Mouse (Mus musculus): Measurements from ENCODE around the gene BC017158.

BC017158 gene

DNA sequence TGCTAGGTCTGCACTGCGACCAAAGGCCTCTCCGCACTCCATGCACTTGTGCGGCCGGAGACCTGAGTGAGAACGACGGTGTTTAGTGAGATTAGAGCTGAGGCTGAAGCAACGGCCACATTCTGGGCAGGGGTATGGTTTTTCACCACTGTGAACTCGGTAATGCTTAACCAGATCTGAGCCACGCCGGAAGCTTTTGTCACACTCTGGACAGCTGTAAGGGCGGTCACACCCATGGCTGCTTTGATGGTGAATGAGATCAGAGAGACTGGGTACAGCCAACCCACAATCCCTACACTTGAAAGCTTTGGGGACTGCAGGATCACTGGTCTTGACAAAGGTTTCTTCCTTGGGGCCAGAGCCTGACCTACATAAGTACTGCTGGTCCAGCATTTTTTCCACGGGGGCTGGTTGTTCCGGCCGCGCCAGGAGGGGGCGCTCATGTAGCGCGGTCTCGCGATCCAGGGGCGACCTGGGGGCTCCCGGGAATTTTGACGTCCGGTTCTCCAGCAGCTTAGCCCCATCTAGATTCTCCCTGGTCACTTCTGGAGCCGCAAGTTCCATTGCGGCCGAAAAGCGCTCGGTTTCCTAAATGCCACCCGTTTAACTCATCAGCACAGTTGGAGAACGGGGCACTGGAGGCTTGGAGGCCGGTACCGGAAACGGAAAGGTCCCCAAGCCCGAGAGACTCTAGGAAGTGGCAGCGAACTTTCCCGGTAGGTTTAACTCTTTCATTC, 60.9 kb downstream of the BC017158 start, which contains the start of gene Armc5:
Armc5 (plus strand) TSS at position 487 of the 737 bp plus-strand sequence.
- peak; percentile 89 to 97 for DNase-seq (ENCODE audit: inconsistent age in 2 of 2, low spot score in 1 of 2)

DNA sequence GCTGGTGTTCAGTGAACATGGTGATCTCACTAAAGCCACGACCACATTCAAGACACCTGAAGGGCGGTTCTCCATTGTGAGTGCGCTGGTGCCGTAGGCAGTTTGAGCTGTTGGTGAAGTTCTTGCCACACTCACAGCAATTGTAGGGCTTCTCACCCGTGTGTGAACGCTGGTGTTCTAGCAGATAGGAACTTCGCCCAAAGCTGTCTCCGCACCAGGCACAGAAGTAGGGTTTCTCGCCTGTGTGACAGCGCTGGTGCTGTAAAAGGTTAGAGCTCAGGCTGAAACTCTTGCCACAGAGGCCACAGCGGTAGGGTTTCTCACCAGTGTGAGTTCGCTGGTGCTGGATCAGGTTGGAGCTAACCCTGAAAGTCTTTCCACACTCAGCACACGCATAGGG, 61.5 kb downstream of the BC017158 start:
- peak; percentile 31 to 44 for DNase-seq (ENCODE audit: inconsistent age in 2 of 2, low spot score in 1 of 2)

DNA sequence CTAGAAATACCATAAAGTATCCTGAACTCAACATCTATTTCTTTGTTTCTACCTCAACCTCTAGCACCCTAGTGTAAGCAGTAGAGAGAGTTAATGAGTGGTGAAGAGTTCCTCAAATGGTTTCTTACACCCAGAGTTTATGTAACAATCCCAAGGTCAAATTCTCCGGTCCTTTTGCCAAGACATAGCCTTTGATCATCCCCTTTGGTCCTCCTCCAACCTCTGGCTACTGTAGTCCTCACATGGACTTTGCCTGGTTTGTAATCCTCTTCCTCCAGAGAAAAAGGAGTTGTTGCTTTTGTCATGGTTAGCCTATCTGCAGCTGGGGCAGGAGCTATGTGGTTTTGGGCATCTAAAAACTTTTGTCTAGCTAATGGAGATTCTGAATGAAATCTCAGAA, 62.5 kb downstream of the BC017158 start:
- peak; percentile 32 to 71 for DNase-seq (ENCODE audit: inconsistent age in 2 of 2, low spot score in 1 of 2)

DNA sequence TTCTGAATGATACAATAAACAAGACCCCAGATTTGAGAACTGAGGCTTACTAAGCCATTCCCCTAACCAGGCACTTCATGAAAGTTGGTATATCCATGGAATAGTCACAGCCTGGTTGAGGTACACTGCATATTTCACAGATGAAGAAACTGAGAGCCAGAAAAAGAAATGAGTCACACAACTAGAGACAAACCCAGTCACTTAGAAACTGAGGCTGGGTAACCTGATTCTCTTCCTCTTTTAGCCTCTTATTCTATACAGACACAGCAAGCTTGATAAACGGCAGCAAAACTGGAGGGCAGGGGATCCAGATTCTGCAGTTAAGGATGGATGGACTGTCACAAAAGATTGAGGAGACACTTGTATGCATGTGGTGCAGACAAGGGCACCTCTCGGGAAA, 63.2 kb downstream of the BC017158 start:
- no peak for DNase-seq (ENCODE audit: inconsistent age in 2 of 2, low spot score in 1 of 2)

DNA sequence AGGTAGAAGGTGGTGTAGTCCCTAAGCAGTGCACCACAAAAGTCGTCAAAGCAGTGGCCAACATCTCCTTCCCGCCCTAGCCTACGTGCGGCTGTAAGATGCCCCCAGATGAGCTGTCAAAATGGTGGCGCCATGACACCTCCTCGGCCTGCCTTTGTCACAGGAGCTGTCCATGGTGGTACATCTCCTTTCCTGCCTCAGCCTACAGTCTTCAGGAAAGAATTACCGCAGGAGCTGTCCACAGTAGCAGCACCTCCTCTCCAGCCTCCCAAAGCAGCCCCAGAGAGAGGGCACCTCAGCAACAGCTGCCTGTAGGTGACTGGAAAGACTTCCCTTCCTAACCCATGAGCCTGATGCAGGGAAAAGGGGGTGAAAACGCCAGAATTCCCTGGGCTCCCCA, 66.2 kb downstream of the BC017158 start:
- DNase-seq (ENCODE audit: inconsistent age in 2 of 2, low spot score in 1 of 2), result peak in 1 of 2 experiments; percentile 43

Data from adrenal gland, adult (tissue).